Mouse (Mus musculus) forebrain, postnatal 0 days (tissue): Measurements from ENCODE around the gene Wfdc12. TPM values are rescaled to one million over a fixed set of nuclear protein-coding genes. Genes with fewer than 3 reads are reported as not detected.

Experiments used
- ATAC-seq: fragments of 200-750 bp; cut with Nextera tagmentation; 2 replicates; pipeline ENCODE4 v1.8.0; 2017; ENCODE audit warnings: mild to moderate bottlenecking, moderate library complexity
- DNase-seq: peaks from one replicate; pipeline ENCODE4 v3.0.0-alpha.2; 2015
- H3K27ac ChIP-seq: fragments of 300-500 bp; sonication (generic); 2 replicates; pipeline ENCODE4 v1.5.1; 2014; ENCODE audit warnings: low read depth, mild to moderate bottlenecking, antibody characterized with exemption, low read length, moderate library complexity, mixed read lengths
- H3K27me3 ChIP-seq: fragments of 300-500 bp; sonication (generic); 2 replicates; pipeline ENCODE4 v1.6.1; 2014; ENCODE audit warnings: mild to moderate bottlenecking, low read length, mixed read lengths; ENCODE audit not compliant: insufficient read depth
- H3K36me3 ChIP-seq: fragments of 300-500 bp; sonication (generic); 2 replicates; pipeline ENCODE4 v1.6.1; 2014; ENCODE audit warnings: mild to moderate bottlenecking, moderate library complexity; ENCODE audit not compliant: insufficient read depth
- H3K4me1 ChIP-seq: fragments of 300-500 bp; sonication (generic); 2 replicates; pipeline ENCODE4 v1.6.1; 2014; ENCODE audit warnings: antibody characterized with exemption; ENCODE audit not compliant: insufficient read depth
- H3K4me2 ChIP-seq: fragments of 300-500 bp; sonication (generic); 2 replicates; pipeline ENCODE4 v1.6.1; 2014; ENCODE audit warnings: low read depth, mild to moderate bottlenecking, moderate library complexity
- H3K4me3 ChIP-seq: fragments of 300-500 bp; sonication (generic); 2 replicates; pipeline ENCODE4 v1.5.1; 2014; ENCODE audit warnings: low read depth, low read length, mixed read lengths
- H3K9ac ChIP-seq: fragments of 300-500 bp; sonication (generic); 2 replicates; pipeline ENCODE4 v1.6.1; 2014; ENCODE audit warnings: mild to moderate bottlenecking
- H3K9me3 ChIP-seq: fragments of 300-500 bp; sonication (generic); 2 replicates; pipeline ENCODE4 v1.6.1; 2016; ENCODE audit warnings: low read length
- CTCF ChIP-seq: sonication (generic); IDR thresholded peaks from 2 replicates; pipeline ENCODE4 v1.5.1; 2016; ENCODE audit warnings: antibody characterized with exemption, control low read depth, low read depth
- WGBS: fragments of 180-500 bp; shearing (Covaris S2); extraction: QIAGEN DNeasy Blood & Tissue Kit; methylation state at CpG from one replicate; pipeline ENCODE4 v1.1.7; 2014; 5-methylcytosine and 5-hydroxymethylcytosine counted together
- polyA plus RNA-seq: library from polyadenylated mRNA; unstranded; fragments of >200 nt; fragmentation: Nextera tagmentation; extraction: Ambion mirVana; gene quantifications from 2 replicates; pipeline ENCODE4 v1.2.1, GENCODE M21; 2015
- total RNA-seq: library from RNA; depleted of rRNA; stranded (reverse); fragments of >200 nt; gene quantifications from 2 replicates; pipeline ENCODE4 v1.2.3, GENCODE M21; 2014; rRNA removed

The Wfdc12 gene
- total and polyA plus RNA-seq, 2 experiments from 2014 or later, result not detected

GRCm38 (mm10) chr2:164150086-164150760 lies 40.2 kb downstream of the Wfdc12 start:
- H3K27ac ChIP-seq, result 0 out of 2 replicates have a peak overlapping the region, but pooled peaks have one; percentile 4
- no peak for DNase-seq
- H3K36me3 ChIP-seq, result peaks cover 31% of the 10 kb centered on the region
- no peaks in the 10 kb centered on the region for H3K27me3 ChIP-seq
- TF ChIP-seq CTCF, result no peak
- no peaks in the 10 kb centered on the region for H3K4me1 ChIP-seq
- H3K4me3 ChIP-seq, result no peak overlapping the region
- peak; percentile 23 for ATAC-seq
- 48% methylated on average over 14 of the region's 14 CpGs for WGBS
- no peak overlapping the region for H3K4me2 ChIP-seq
- H3K9me3 ChIP-seq, result no peaks in the 10 kb centered on the region
- H3K9ac ChIP-seq, result no peak overlapping the region

- ATAC-seq (no peak), DNase-seq (no peak)
- Histone ChIP-seq H3K4me3 (no peak overlapping the region), H3K4me2 (no peak overlapping the region), H3K36me3 (peaks cover 2% of the 10 kb centered on the region), H3K9ac (no peak overlapping the region), H3K9me3 (no peaks in the 10 kb centered on the region), H3K27ac (no peak overlapping the region), H3K4me1 (no peaks in the 10 kb centered on the region), H3K27me3 (no peaks in the 10 kb centered on the region)
- no peak for TF ChIP-seq CTCF
- 94% methylated on average over 12 of the region's 12 CpGs for WGBS
Measured at GRCm38 (mm10) chr2:164146556-164146955, 43.9 kb downstream of the Wfdc12 start.

GRCm38 (mm10) chr2:164144541-164144940 lies 45.9 kb downstream of the Wfdc12 start:
- 87% methylated on average over 10 of the region's 10 CpGs for WGBS
- Histone ChIP-seq H3K9ac (no peak overlapping the region), H3K4me2 (no peak overlapping the region), H3K4me1 (no peaks in the 10 kb centered on the region), H3K4me3 (no peak overlapping the region), H3K9me3 (no peaks in the 10 kb centered on the region), H3K27me3 (no peaks in the 10 kb centered on the region), H3K27ac (no peak overlapping the region), H3K36me3 (no peaks in the 10 kb centered on the region)
- ATAC-seq (no peak), DNase-seq (no peak)
- TF ChIP-seq CTCF, result no peak

- Histone ChIP-seq H3K4me1 (no peaks in the 10 kb centered on the region), H3K4me3 (no peak overlapping the region), H3K9me3 (no peaks in the 10 kb centered on the region), H3K27me3 (no peaks in the 10 kb centered on the region), H3K4me2 (no peak overlapping the region), H3K27ac (no peak overlapping the region), H3K36me3 (no peaks in the 10 kb centered on the region), H3K9ac (no peak overlapping the region)
- ATAC-seq (no peak), DNase-seq (no peak)
- TF ChIP-seq CTCF, result no peak
- WGBS, result 70% methylated on average over 6 of the region's 6 CpGs
Measured at GRCm38 (mm10) chr2:164144025-164144424, 46.4 kb downstream of the Wfdc12 start.

GRCm38 (mm10) chr2:164142021-164142420 lies 48.4 kb downstream of the Wfdc12 start:
- Histone ChIP-seq H3K4me2 (no peak overlapping the region), H3K27me3 (no peaks in the 10 kb centered on the region), H3K36me3 (no peaks in the 10 kb centered on the region), H3K4me3 (no peak overlapping the region), H3K4me1 (0 out of 2 replicates have a peak, but pooled peaks cover 7% of the 10 kb centered on the region), H3K9ac (peak overlapping the region; percentile 22), H3K9me3 (no peaks in the 10 kb centered on the region), H3K27ac (peak overlapping the region; percentile 45; the same call in 1 of the 2 replicates)
- no peak for TF ChIP-seq CTCF
- 36% methylated on average over 10 of the region's 10 CpGs for WGBS
- peak; percentile 36 for DNase-seq
- ATAC-seq, result 0 out of 2 replicates have a peak, but pooled peaks have one; percentile 47

Other genes starting within 250 kb of the Wfdc12 start
- 161 and 171 TPM in 2 replicates for gene Ywhab, start 195.6 kb downstream of the Wfdc12 start, total RNA-seq
- 510 and 620 TPM in 2 replicates for gene Ywhab, start 195.6 kb downstream of the Wfdc12 start, polyA plus RNA-seq
- 0.71 and 1.1 TPM in 2 replicates for gene Pabpc1l, start 165.2 kb downstream of the Wfdc12 start, total RNA-seq
- gene Pabpc1l, start 165.2 kb downstream of the Wfdc12 start, polyA plus RNA-seq, result 1.8 and 2.6 TPM in 2 replicates
- gene Stk4, start 120.3 kb downstream of the Wfdc12 start, total RNA-seq, result 33.5 and 36.1 TPM in 2 replicates
- gene Stk4, start 120.3 kb downstream of the Wfdc12 start, polyA plus RNA-seq, result 17.4 and 19.3 TPM in 2 replicates
- 37.2 and 42.2 TPM in 2 replicates for gene Tomm34, start 119.4 kb downstream of the Wfdc12 start, total RNA-seq
- gene Tomm34, start 119.4 kb downstream of the Wfdc12 start, polyA plus RNA-seq, result 49.4 and 54.2 TPM in 2 replicates
- gene Kcns1, start 19.5 kb downstream of the Wfdc12 start, total RNA-seq, result 12.8 and 15.4 TPM in 2 replicates
- 2.4 and 3.5 TPM in 2 replicates for gene Kcns1, start 19.5 kb downstream of the Wfdc12 start, polyA plus RNA-seq
- not detected in 2 replicates for gene Wfdc5, start 7.9 kb downstream of the Wfdc12 start, total RNA-seq
- not detected in 2 replicates for gene Wfdc5, start 7.9 kb downstream of the Wfdc12 start, polyA plus RNA-seq
- not detected in 2 replicates for gene Wfdc15a, start 9.5 kb upstream of the Wfdc12 start, total RNA-seq
- gene Wfdc15a, start 9.5 kb upstream of the Wfdc12 start, polyA plus RNA-seq, result not detected in 2 replicates
- gene Wfdc15b, start 31.1 kb upstream of the Wfdc12 start, total RNA-seq, result not detected in 2 replicates
- not detected in 2 replicates for gene Wfdc15b, start 31.1 kb upstream of the Wfdc12 start, polyA plus RNA-seq
- gene Svs2, start 47.9 kb upstream of the Wfdc12 start, total RNA-seq, result not detected in 2 replicates
- gene Svs2, start 47.9 kb upstream of the Wfdc12 start, polyA plus RNA-seq, result not detected in 2 replicates
- gene Svs3b, start 66.0 kb upstream of the Wfdc12 start, total RNA-seq, result not detected in 2 replicates
- gene Svs3b, start 66.0 kb upstream of the Wfdc12 start, polyA plus RNA-seq, result not detected in 2 replicates
- not detected in 2 replicates for gene Svs4, start 87.9 kb upstream of the Wfdc12 start, total RNA-seq
- not detected in 2 replicates for gene Svs4, start 87.9 kb upstream of the Wfdc12 start, polyA plus RNA-seq
- gene Svs3a, start 98.7 kb upstream of the Wfdc12 start, total RNA-seq, result not detected in 2 replicates
- gene Svs3a, start 98.7 kb upstream of the Wfdc12 start, polyA plus RNA-seq, result not detected in 2 replicates
- not detected in 2 replicates for gene Svs6, start 126.1 kb upstream of the Wfdc12 start, total RNA-seq
- gene Svs6, start 126.1 kb upstream of the Wfdc12 start, polyA plus RNA-seq, result not detected in 2 replicates
- gene Svs5, start 142.1 kb upstream of the Wfdc12 start, total RNA-seq, result not detected in 2 replicates
- gene Svs5, start 142.1 kb upstream of the Wfdc12 start, polyA plus RNA-seq, result not detected in 2 replicates
- not detected in 2 replicates for gene Slpi, start 198.5 kb upstream of the Wfdc12 start, total RNA-seq
- gene Slpi, start 198.5 kb upstream of the Wfdc12 start, polyA plus RNA-seq, result 0.71 and 0.77 TPM in 2 replicates
- 0.46 TPM in 1 of 2 replicates, not detected in the other for gene Rbpjl, start 212.5 kb upstream of the Wfdc12 start, total RNA-seq
- gene Rbpjl, start 212.5 kb upstream of the Wfdc12 start, polyA plus RNA-seq, result 0.17 and 0.33 TPM in 2 replicates
- 6.2 and 6.3 TPM in 2 replicates for gene Matn4, start 214.6 kb upstream of the Wfdc12 start, total RNA-seq
- 3.3 and 7.1 TPM in 2 replicates for gene Matn4, start 214.6 kb upstream of the Wfdc12 start, polyA plus RNA-seq